Mouse (Mus musculus) liver, embryonic 13.5 days (tissue): Measurements from ENCODE around the gene Stard10. TPM values are rescaled to one million over a fixed set of nuclear protein-coding genes. Genes with fewer than 3 reads are reported as not detected.

ENCODE experiments used
- ATAC-seq: fragments of 200-750 bp; cut with Nextera tagmentation; 2 replicates; pipeline ENCODE4 v1.8.0; 2017; ENCODE audit warnings: low read depth, mild to moderate bottlenecking, moderate number of reproducible peaks, moderate library complexity
- DNase-seq: peaks from one replicate; pipeline ENCODE4 v3.0.0; 2022
- H3K27ac ChIP-seq: fragments of 300-500 bp; sonication (generic); 2 replicates; pipeline ENCODE4 v1.5.1; 2015; ENCODE audit warnings: moderate library complexity, mild to moderate bottlenecking, inconsistent platforms
- H3K27me3 ChIP-seq: fragments of 300-500 bp; sonication (generic); 2 replicates; pipeline ENCODE4 v1.6.1; 2015; ENCODE audit warnings: mild to moderate bottlenecking, inconsistent platforms
- H3K36me3 ChIP-seq: fragments of 300-500 bp; sonication (generic); 2 replicates; pipeline ENCODE4 v1.6.1; 2015; ENCODE audit warnings: mild to moderate bottlenecking, inconsistent platforms
- H3K4me1 ChIP-seq: fragments of 300-500 bp; sonication (generic); replicated peaks from 2 replicates; pipeline ENCODE4 v1.6.1; 2015; ENCODE audit warnings: inconsistent platforms
- H3K4me2 ChIP-seq: fragments of 300-500 bp; sonication (generic); 2 replicates; pipeline ENCODE4 v1.6.1; 2015; ENCODE audit warnings: inconsistent platforms, mild to moderate bottlenecking, moderate library complexity
- H3K4me3 ChIP-seq: fragments of 300-500 bp; sonication (generic); replicated peaks from 2 replicates; pipeline ENCODE4 v1.5.1; 2015; ENCODE audit warnings: mild to moderate bottlenecking, inconsistent platforms
- H3K9ac ChIP-seq: fragments of 300-500 bp; sonication (generic); 2 replicates; pipeline ENCODE4 v1.6.1; 2015; ENCODE audit warnings: mild to moderate bottlenecking, inconsistent platforms
- H3K9me3 ChIP-seq: fragments of 300-500 bp; sonication (generic); replicated peaks from 2 replicates; pipeline ENCODE4 v1.6.1; 2016; ENCODE audit warnings: inconsistent platforms
- WGBS: fragments of 180-500 bp; shearing (Covaris S2); methylation state at CpG from one replicate; pipeline ENCODE4 v1.1.7; 2015; ENCODE audit not compliant: insufficient replicate concordance; 5-methylcytosine and 5-hydroxymethylcytosine counted together
- polyA plus RNA-seq: library from polyadenylated mRNA; unstranded; fragments of >200 nt; fragmentation: Nextera tagmentation; extraction: Ambion mirVana; gene quantifications from 2 replicates; pipeline ENCODE4 v1.2.1, GENCODE M21; 2015

Gene Stard10
- polyA plus RNA-seq, 1 experiment from 2014 or later: 78.5 TPM

- no peaks in the 10 kb centered on the region for H3K9me3 ChIP-seq
- DNase-seq (no peak), ATAC-seq (no peak)
- H3K4me1 ChIP-seq: peaks cover 85% of the 10 kb centered on the region
- H3K27ac ChIP-seq: no peak overlapping the region
- peaks cover 14% of the 10 kb centered on the region for H3K36me3 ChIP-seq
- H3K4me3 ChIP-seq: no peak overlapping the region
- H3K4me2 ChIP-seq: peak overlapping the region; percentile 90
- H3K9ac ChIP-seq: peak overlapping the region; percentile 26; the same call in 1 of the 2 replicates
- H3K27me3 ChIP-seq: 0 out of 2 replicates have a peak, but pooled peaks cover 4% of the 10 kb centered on the region
- 76% methylated on average over 2 of the region's 2 CpGs for WGBS
These were observed 33.0 kb downstream of the Stard10 start for GRCm38 (mm10) chr7:101349861-101350260.

GRCm38 (mm10) chr7:101352404-101352803, 35.5 kb downstream of the Stard10 start:
- Histone ChIP-seq H3K9me3 (no peaks in the 10 kb centered on the region), H3K4me2 (no peak overlapping the region), H3K4me3 (no peak overlapping the region), H3K4me1 (peaks cover 83% of the 10 kb centered on the region), H3K36me3 (no peaks in the 10 kb centered on the region), H3K9ac (no peak overlapping the region), H3K27me3 (0 out of 2 replicates have a peak, but pooled peaks cover 4% of the 10 kb centered on the region), H3K27ac (no peak overlapping the region)
- ATAC-seq (no peak), DNase-seq (no peak)
- 40% methylated on average over 4 of the region's 4 CpGs for WGBS

GRCm38 (mm10) chr7:101354423-101354822, 37.5 kb downstream of the Stard10 start:
- Histone ChIP-seq H3K27ac (peak overlapping the region; percentile 73), H3K4me1 (peaks cover 66% of the 10 kb centered on the region), H3K4me2 (0 out of 2 replicates have a peak overlapping the region, but pooled peaks have one; percentile 21), H3K4me3 (no peak overlapping the region), H3K27me3 (0 out of 2 replicates have a peak, but pooled peaks cover 1% of the 10 kb centered on the region), H3K9ac (0 out of 2 replicates have a peak overlapping the region, but pooled peaks have one; percentile 4), H3K9me3 (no peaks in the 10 kb centered on the region), H3K36me3 (no peaks in the 10 kb centered on the region)
- 30% methylated on average over 5 of the region's 5 CpGs for WGBS
- ATAC-seq: peak; percentile 72
- DNase-seq: no peak

GRCm38 (mm10) chr7:101355551-101356100, 38.7 kb downstream of the Stard10 start:
- 76% methylated on average over 6 of the region's 6 CpGs for WGBS
- Histone ChIP-seq H3K4me3 (no peak overlapping the region), H3K9ac (no peak overlapping the region), H3K27ac (no peak overlapping the region), H3K36me3 (no peaks in the 10 kb centered on the region), H3K4me1 (peaks cover 57% of the 10 kb centered on the region), H3K4me2 (no peak overlapping the region), H3K27me3 (no peaks in the 10 kb centered on the region), H3K9me3 (no peaks in the 10 kb centered on the region)
- no peak for ATAC-seq
- DNase-seq: no peak

- H3K4me3 ChIP-seq: no peak overlapping the region
- 38% methylated on average over 3 of the region's 3 CpGs for WGBS
- 0 out of 2 replicates have a peak, but pooled peaks have one; percentile 7 for ATAC-seq
- H3K9ac ChIP-seq: no peak overlapping the region
- 0 out of 2 replicates have a peak overlapping the region, but pooled peaks have one; percentile 21 for H3K4me2 ChIP-seq
- H3K9me3 ChIP-seq: no peaks in the 10 kb centered on the region
- H3K36me3 ChIP-seq: no peaks in the 10 kb centered on the region
- no peak for DNase-seq
- H3K27me3 ChIP-seq: no peaks in the 10 kb centered on the region
- peaks cover 67% of the 10 kb centered on the region for H3K4me1 ChIP-seq
- H3K27ac ChIP-seq: peak overlapping the region; percentile 34
These were observed 40.0 kb downstream of the Stard10 start for GRCm38 (mm10) chr7:101356868-101357267.

GRCm38 (mm10) chr7:101360406-101360805, 43.5 kb downstream of the Stard10 start:
- Histone ChIP-seq H3K4me2 (no peak overlapping the region), H3K36me3 (no peaks in the 10 kb centered on the region), H3K27me3 (no peaks in the 10 kb centered on the region), H3K4me1 (peaks cover 58% of the 10 kb centered on the region), H3K27ac (no peak overlapping the region), H3K9ac (no peak overlapping the region), H3K4me3 (no peak overlapping the region), H3K9me3 (no peaks in the 10 kb centered on the region)
- no peak for DNase-seq
- no peak for ATAC-seq
- WGBS: 46% methylated on average over 3 of the region's 3 CpGs

GRCm38 (mm10) chr7:101361021-101361420, 44.1 kb downstream of the Stard10 start:
- no peak for ATAC-seq
- Histone ChIP-seq H3K27ac (0 out of 2 replicates have a peak overlapping the region, but pooled peaks have one; percentile 20), H3K4me1 (peaks cover 53% of the 10 kb centered on the region), H3K4me3 (no peak overlapping the region), H3K36me3 (no peaks in the 10 kb centered on the region), H3K4me2 (no peak overlapping the region), H3K9ac (no peak overlapping the region), H3K9me3 (no peaks in the 10 kb centered on the region), H3K27me3 (no peaks in the 10 kb centered on the region)
- no peak for DNase-seq
- WGBS: 38% methylated on average over 4 of the region's 4 CpGs

- DNase-seq (no peak), ATAC-seq (no peak)
- H3K9me3 ChIP-seq: no peaks in the 10 kb centered on the region
- no peak overlapping the region for H3K4me3 ChIP-seq
- no peaks in the 10 kb centered on the region for H3K27me3 ChIP-seq
- 50% methylated on average over 4 of the region's 4 CpGs for WGBS
- H3K27ac ChIP-seq: peak overlapping the region; percentile 20; the same call in 1 of the 2 replicates
- H3K9ac ChIP-seq: no peak overlapping the region
- no peaks in the 10 kb centered on the region for H3K36me3 ChIP-seq
- H3K4me2 ChIP-seq: 0 out of 2 replicates have a peak overlapping the region, but pooled peaks have one; percentile 5
- H3K4me1 ChIP-seq: peaks cover 45% of the 10 kb centered on the region
These were observed 44.9 kb downstream of the Stard10 start for GRCm38 (mm10) chr7:101361767-101362166.

- ATAC-seq: peak; percentile 47
- H3K9me3 ChIP-seq: no peaks in the 10 kb centered on the region
- H3K27ac ChIP-seq: peak overlapping the region; percentile 24
- H3K4me1 ChIP-seq: peaks cover 37% of the 10 kb centered on the region
- no peak overlapping the region for H3K9ac ChIP-seq
- no peak for DNase-seq
- H3K4me3 ChIP-seq: no peak overlapping the region
- H3K4me2 ChIP-seq: no peak overlapping the region; the same call in 1 of the 2 replicates
- 22% methylated on average over 5 of the region's 5 CpGs for WGBS
- no peaks in the 10 kb centered on the region for H3K27me3 ChIP-seq
- H3K36me3 ChIP-seq: no peaks in the 10 kb centered on the region
These were observed 45.9 kb downstream of the Stard10 start for GRCm38 (mm10) chr7:101362791-101363191.

GRCm38 (mm10) chr7:101363914-101364313, 47.0 kb downstream of the Stard10 start:
- Histone ChIP-seq H3K9ac (no peak overlapping the region; the same call in 1 of the 2 replicates), H3K9me3 (no peaks in the 10 kb centered on the region), H3K4me2 (no peak overlapping the region), H3K4me3 (no peak overlapping the region), H3K4me1 (peaks cover 46% of the 10 kb centered on the region), H3K27me3 (no peaks in the 10 kb centered on the region), H3K27ac (no peak overlapping the region), H3K36me3 (no peaks in the 10 kb centered on the region)
- WGBS: 65% methylated on average over 5 of the region's 5 CpGs
- ATAC-seq (no peak), DNase-seq (no peak)

GRCm38 (mm10) chr7:101367901-101368852, 51.3 kb downstream of the Stard10 start:
- DNase-seq: no peak

More at GRCm38 (mm10) chr7:101367901-101368852, 51.3 kb downstream of the Stard10 start:
- H3K27me3 ChIP-seq: no peaks in the 10 kb centered on the region
- H3K36me3 ChIP-seq: peaks cover 13% of the 10 kb centered on the region; the same call in 1 of the 2 replicates
- no peaks in the 10 kb centered on the region for H3K9me3 ChIP-seq
- WGBS: 55% methylated on average over 11 of the region's 11 CpGs
- no peak overlapping the region for H3K27ac ChIP-seq
- no peak for ATAC-seq
- H3K4me2 ChIP-seq: no peak overlapping the region
- no peak overlapping the region for H3K4me3 ChIP-seq
- no peak overlapping the region for H3K9ac ChIP-seq
- H3K4me1 ChIP-seq: peaks cover 21% of the 10 kb centered on the region
